Mouse (Mus musculus) limb, embryonic 14.5 days (tissue): Measurements from ENCODE around the gene Cnrip1. TPM values are rescaled to one million over a fixed set of nuclear protein-coding genes. Genes with fewer than 3 reads are reported as not detected.

Experiments
- ATAC-seq: fragments of 200-750 bp; cut with Nextera tagmentation; 2 replicates; pipeline ENCODE4 v1.8.0; 2017; ENCODE audit warnings: low read depth, moderate number of reproducible peaks, moderate TSS enrichment; ENCODE audit not compliant: low FRiP score
- DNase-seq: peaks from one replicate; pipeline ENCODE4 v3.0.0-alpha.2; 2015; ENCODE audit warnings: low spot score
- H3K27ac ChIP-seq: fragments of 300-500 bp; sonication (generic); replicated peaks from 2 replicates; pipeline ENCODE4 v1.5.1; 2014; ENCODE audit warnings: low read depth, mild to moderate bottlenecking, low read length, moderate library complexity, mixed read lengths
- H3K27me3 ChIP-seq: fragments of 300-500 bp; sonication (generic); 2 replicates; pipeline ENCODE4 v1.6.1; 2014; ENCODE audit warnings: low read length, mixed read lengths; ENCODE audit not compliant: control insufficient read depth, insufficient read depth
- H3K36me3 ChIP-seq: fragments of 300-500 bp; sonication (generic); 2 replicates; pipeline ENCODE4 v1.6.1; 2014; ENCODE audit warnings: mild to moderate bottlenecking, low read length, moderate library complexity, mixed read lengths; ENCODE audit not compliant: control insufficient read depth, insufficient read depth
- H3K4me1 ChIP-seq: fragments of 300-500 bp; sonication (generic); 2 replicates; pipeline ENCODE4 v1.6.1; 2014; ENCODE audit warnings: antibody characterized with exemption, low read length, mixed read lengths; ENCODE audit not compliant: control insufficient read depth, insufficient read depth
- H3K4me2 ChIP-seq: fragments of 300-500 bp; sonication (generic); replicated peaks from 2 replicates; pipeline ENCODE4 v1.6.1; 2014; ENCODE audit warnings: low read depth, mild to moderate bottlenecking, low read length, moderate library complexity; ENCODE audit not compliant: severe bottlenecking
- H3K4me3 ChIP-seq: fragments of 300-500 bp; sonication (generic); replicated peaks from 2 replicates; pipeline ENCODE4 v1.5.1; 2014; ENCODE audit warnings: low read length
- H3K9ac ChIP-seq: fragments of 300-500 bp; sonication (generic); 2 replicates; pipeline ENCODE4 v1.6.1; 2014; ENCODE audit warnings: mild to moderate bottlenecking, low read depth, low read length, moderate library complexity; ENCODE audit not compliant: severe bottlenecking
- H3K9me3 ChIP-seq: fragments of 300-500 bp; sonication (generic); 2 replicates; pipeline ENCODE4 v1.6.1; 2016; ENCODE audit warnings: low read length; ENCODE audit not compliant: control insufficient read depth
- POLR2A ChIP-seq: fragments of 200-500 bp; IDR thresholded peaks from 2 replicates; pipeline ENCODE4 v1.8.0; 2012; ENCODE audit warnings: inconsistent platforms, mild to moderate bottlenecking, moderate library complexity, borderline replicate concordance; ENCODE audit not compliant: insufficient read depth, insufficient read length; ENCODE audit errors: extremely low read depth
- WGBS: fragments of 180-500 bp; shearing (Covaris S2); extraction: QIAGEN DNeasy Blood & Tissue Kit; methylation state at CpG from one replicate; pipeline ENCODE4 v1.1.7; 2014; 5-methylcytosine and 5-hydroxymethylcytosine counted together
- polyA plus RNA-seq, 2 experiments: library from polyadenylated mRNA; depleted of rRNA in 1 of 2; stranded (reverse) in 1 of 2; unstranded in 1 of 2; fragments of >200 nt; fragmentation: Nextera tagmentation in 1 of 2; extraction: Ambion mirVana in 1 of 2; gene quantifications; 2 replicates each; pipeline versions ENCODE4 v1.2.1 to v1.2.3; 2012 to 2014

Cnrip1 gene
- polyA plus RNA-seq, 2 experiments: 21.8 to 22.2 TPM

DNA sequence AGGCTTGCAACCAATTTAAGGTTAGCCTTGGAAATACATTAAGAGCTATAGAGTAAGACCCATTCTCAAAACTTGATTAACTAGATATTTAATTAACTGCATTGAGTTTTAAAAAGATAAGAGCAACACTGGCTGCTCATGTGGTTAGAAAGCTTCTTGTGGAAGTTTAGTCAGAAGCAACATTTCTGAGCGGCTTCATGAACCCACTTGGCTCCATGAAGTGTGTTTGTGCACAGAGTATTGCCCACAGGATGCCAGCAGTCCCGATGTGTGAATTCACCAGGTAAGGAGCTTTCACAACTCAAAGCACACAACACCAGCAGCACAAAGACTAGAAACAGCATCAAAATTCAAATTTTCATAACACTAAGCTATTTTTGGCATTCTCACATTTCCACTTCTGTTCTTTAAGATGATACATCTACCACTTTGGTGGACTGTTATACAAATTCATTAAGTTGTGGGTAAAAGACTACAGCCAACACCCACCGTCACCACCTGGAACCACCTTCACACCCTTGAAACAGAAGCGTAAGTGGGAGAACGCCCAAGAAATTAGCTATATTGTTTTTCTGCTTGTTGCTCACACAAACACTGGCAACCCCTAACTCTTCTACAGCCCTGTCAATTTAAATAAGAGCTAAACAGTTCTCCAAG lies 43.7 kb upstream of the Cnrip1 start:
- Histone ChIP-seq H3K27me3 (no peaks in the 10 kb centered on the region), H3K9ac (no peak overlapping the region), H3K4me2 (no peak overlapping the region), H3K9me3 (no peaks in the 10 kb centered on the region), H3K4me3 (no peak overlapping the region), H3K4me1 (no peaks in the 10 kb centered on the region), H3K27ac (no peak overlapping the region), H3K36me3 (no peaks in the 10 kb centered on the region)
- DNase-seq: no peak
- TF ChIP-seq POLR2A: no peak
- no peak for ATAC-seq
- WGBS: 85% methylated on average over 5 of the region's 5 CpGs

DNA sequence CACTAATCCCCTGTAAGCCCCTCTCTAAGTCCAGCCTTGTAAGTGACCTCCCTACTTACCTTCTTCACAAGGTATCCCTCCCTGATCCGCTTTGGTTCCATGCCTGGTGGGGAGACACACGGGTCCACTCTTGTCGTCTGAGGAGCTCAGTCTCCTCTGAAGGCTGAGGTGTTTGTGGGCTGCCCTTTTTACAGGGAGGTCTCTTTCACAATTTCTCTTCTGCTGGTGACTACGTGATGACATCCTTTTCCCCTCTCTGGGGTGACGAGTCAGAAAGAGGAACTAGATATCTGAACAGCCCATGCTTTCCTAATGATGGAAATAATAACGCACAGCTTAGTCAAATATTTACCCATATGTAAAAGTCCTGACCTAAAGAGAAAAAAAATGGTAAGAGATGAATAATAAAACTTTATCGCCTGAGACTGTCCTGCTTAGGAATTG lies 42.9 kb upstream of the Cnrip1 start:
- no peak overlapping the region for H3K9ac ChIP-seq
- no peak for TF ChIP-seq POLR2A
- no peak for DNase-seq
- H3K9me3 ChIP-seq: no peaks in the 10 kb centered on the region
- WGBS: 67% methylated on average over 7 of the region's 7 CpGs
- H3K4me2 ChIP-seq: no peak overlapping the region
- H3K27me3 ChIP-seq: no peaks in the 10 kb centered on the region
- no peak overlapping the region for H3K27ac ChIP-seq
- no peaks in the 10 kb centered on the region for H3K36me3 ChIP-seq
- no peaks in the 10 kb centered on the region for H3K4me1 ChIP-seq
- no peak for ATAC-seq
- H3K4me3 ChIP-seq: no peak overlapping the region

DNA sequence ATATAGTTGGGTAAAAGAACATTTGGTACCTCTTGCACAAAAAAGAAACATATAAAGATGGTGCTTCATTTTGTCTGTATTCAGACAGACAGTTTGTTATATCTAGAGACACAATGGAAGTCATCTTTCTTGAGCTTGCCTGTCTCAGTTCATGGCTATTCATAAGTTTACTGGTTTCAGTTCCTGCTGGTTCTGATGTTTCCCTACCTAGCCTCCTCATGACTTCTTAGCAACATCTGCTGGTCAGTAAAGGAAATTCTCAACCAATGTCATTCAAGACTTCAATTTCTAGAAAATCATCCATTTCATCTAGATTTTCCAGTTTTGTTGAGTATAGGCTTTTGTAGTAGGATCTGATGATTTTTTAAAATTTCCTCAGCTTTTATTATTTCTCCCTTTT lies 38.4 kb upstream of the Cnrip1 start:
- Histone ChIP-seq H3K9ac (no peak overlapping the region), H3K9me3 (0 out of 2 replicates have a peak, but pooled peaks cover 2% of the 10 kb centered on the region)
- no peak for ATAC-seq

DNA sequence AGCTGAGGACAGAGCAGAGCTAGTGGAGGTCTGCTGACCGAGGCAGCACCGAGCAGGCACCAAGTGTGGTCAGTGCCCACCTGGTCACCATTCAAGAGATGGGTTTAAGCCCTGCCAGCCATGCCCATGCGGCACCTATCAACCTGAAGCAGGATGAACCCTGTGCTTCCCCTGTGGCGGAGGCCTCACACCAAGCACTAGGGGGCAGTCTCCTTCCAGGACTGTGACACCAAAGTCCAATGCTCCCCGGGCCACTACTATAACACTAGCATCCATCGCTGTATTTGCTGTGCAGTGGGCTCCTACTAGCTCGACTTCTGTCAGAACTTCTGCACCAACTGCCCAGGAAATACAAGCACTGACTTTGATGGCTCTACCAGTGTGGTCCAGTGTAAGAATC lies 32.1 kb upstream of the Cnrip1 start:
- H3K9ac ChIP-seq: no peak overlapping the region
- H3K4me1 ChIP-seq: no peaks in the 10 kb centered on the region
- no peak overlapping the region for H3K4me3 ChIP-seq
- no peaks in the 10 kb centered on the region for H3K27me3 ChIP-seq
- no peak for DNase-seq
- no peak overlapping the region for H3K4me2 ChIP-seq
- peaks cover 9% of the 10 kb centered on the region; the same call in 1 of the 2 replicates for H3K9me3 ChIP-seq
- ATAC-seq: no peak
- H3K36me3 ChIP-seq: no peaks in the 10 kb centered on the region
- TF ChIP-seq POLR2A: no peak
- WGBS: 92% methylated on average over 7 of the region's 7 CpGs
- H3K27ac ChIP-seq: no peak overlapping the region

More for the DNA sequence above, 38.4 kb upstream of the Cnrip1 start:
- Histone ChIP-seq H3K27ac (no peak overlapping the region), H3K4me3 (no peak overlapping the region), H3K27me3 (no peaks in the 10 kb centered on the region), H3K36me3 (no peaks in the 10 kb centered on the region), H3K4me1 (no peaks in the 10 kb centered on the region), H3K4me2 (no peak overlapping the region)
- no peak for TF ChIP-seq POLR2A
- no peak for DNase-seq

DNA sequence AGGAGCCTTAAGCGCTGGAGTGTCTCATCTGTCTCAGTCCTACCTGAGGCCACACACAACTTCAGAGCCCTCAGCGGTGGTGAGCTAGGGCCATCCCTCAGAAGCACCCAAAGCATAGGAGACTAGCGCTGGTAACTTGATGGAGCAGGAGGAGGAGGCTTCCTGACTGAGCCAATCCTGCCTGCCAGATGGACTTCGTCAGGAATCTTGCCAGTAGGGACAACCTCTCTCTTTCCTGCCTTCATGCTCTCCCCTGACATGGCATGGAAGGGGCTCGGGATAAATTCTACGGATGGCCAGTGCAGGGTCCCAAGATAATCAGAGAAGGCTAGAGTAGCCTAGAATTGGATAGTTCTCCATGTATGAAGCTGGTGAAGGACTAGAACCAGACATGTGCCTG lies 28.2 kb upstream of the Cnrip1 start:
- Histone ChIP-seq H3K4me2 (no peak overlapping the region), H3K27me3 (no peaks in the 10 kb centered on the region), H3K4me3 (no peak overlapping the region), H3K4me1 (no peaks in the 10 kb centered on the region), H3K36me3 (no peaks in the 10 kb centered on the region), H3K9ac (no peak overlapping the region), H3K27ac (no peak overlapping the region), H3K9me3 (peaks cover 6% of the 10 kb centered on the region; the same call in 1 of the 2 replicates)
- TF ChIP-seq POLR2A: no peak
- DNase-seq (no peak), ATAC-seq (no peak)
- 84% methylated on average over 6 of the region's 6 CpGs for WGBS
